Mouse (Mus musculus) megakaryocyte, embryonic 14.5 days (primary cell): ENCODE results near the gene Fam118a.

Source experiments
- FLI1 ChIP-seq: IDR thresholded peaks from 2 replicates; pipeline ENCODE4 v1.6.1; 2012; ENCODE audit warnings: low read length, inconsistent platforms, mixed read lengths
- GATA1 ChIP-seq: IDR thresholded peaks from 3 replicates; pipeline ENCODE4 v1.6.1; 2012; ENCODE audit warnings: mixed read lengths, low read length, inconsistent platforms, borderline replicate concordance

DNA sequence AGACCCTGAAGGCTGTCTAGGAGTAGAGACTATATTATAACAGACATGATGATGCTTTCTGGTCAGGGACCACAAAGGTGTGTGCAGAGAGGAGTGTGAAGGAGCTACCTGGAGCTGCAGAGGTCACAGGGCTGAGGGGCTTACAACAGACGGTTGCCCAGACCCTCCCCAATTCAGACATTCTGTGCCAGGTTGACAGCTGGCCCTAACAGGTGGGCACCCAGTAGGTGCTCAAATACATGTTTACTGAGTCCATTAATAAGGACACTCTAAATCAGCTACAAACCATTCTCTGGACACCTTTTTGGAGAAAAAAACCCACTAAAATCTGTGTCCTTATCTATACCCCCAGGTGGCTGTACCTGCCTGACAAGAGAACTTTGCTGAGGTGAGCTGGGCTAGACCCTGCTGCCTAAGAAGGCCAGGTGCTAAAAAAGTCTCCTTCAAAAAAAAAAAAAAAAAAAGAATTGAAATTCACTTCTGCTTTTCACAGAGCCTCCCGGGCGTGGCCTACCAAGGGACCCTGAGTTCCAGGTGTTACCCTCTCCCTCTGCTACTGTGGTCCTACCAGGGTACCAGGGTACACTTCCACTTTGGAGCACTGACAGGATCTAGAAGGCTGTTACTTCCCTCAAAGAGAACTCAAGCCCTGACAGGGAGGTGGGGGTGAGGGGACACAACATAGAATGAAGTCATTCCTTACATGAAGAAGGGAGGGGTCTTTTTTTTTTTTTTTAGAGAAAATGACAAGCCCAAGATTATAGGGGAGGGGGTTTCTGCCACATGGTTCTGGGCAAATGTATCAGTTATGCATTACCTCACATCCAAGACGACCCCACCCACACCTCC, 42.4 kb upstream of the Fam118a start:
- TF ChIP-seq GATA1 = no peak
- no peak for TF ChIP-seq FLI1
